Mouse (Mus musculus): ENCODE measurements around the gene Mllt3. TPM values are rescaled to one million over a fixed set of nuclear protein-coding genes. Genes with fewer than 3 reads are reported as not detected.

The Mllt3 gene
- 46.9 and 65.2 TPM in 2 replicates for polyA plus RNA-seq (2012; rRNA removed)

DNA sequence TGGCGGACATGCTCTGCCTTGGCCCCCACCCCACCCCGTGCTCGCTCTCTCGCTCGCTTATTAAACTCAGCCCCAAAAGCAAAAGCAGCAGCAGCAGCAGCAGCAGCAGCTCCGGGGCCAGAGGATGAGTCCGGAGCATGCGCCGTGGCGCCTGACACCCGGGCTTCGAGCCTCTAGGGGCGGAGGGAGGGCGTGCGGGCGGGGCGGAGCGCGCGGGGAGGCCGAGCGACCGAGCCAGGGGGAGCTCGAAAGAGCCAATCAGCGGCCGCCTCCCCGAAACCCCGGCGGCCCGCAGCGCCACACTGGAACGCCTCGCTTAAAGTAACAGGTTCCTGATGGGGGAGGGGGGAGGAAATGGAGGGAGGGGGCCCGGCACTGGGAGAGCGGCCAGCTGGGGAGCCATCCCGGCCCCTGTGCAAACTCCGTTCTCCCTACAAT is at the start of gene Mllt3:
Mllt3 (minus strand) TSS at position 149 of the 438 bp plus-strand sequence.

Other genes starting within 250 kb of the Mllt3 start
- 11.5 and 13.3 TPM in 2 replicates for gene Focad, start 61.3 kb upstream of the Mllt3 start, polyA plus RNA-seq (2012; rRNA removed)

Data from central nervous system, embryonic 11.5 days (tissue).